Mouse (Mus musculus) spleen, adult 2 months (tissue): Measurements from ENCODE around the gene Zgrf1. TPM values are rescaled to one million over a fixed set of nuclear protein-coding genes. Genes with fewer than 3 reads are reported as not detected.

Experiments used
- DNase-seq, 2 experiments: peaks; one replicate each; pipeline versions ENCODE4 v3.0.0 to v3.0.0-alpha.2; 2012 to 2021; ENCODE audit warnings: low spot score in 2 of 2, low read depth in 1 of 2
- H3K27ac ChIP-seq: fragments of 200-500 bp; 2 replicates; pipeline ENCODE4 v1.5.1; 2012; ENCODE audit warnings: low read length, inconsistent platforms; ENCODE audit not compliant: insufficient read depth
- H3K27me3 ChIP-seq: fragments of 200-500 bp; 2 replicates; pipeline ENCODE4 v1.6.1; 2012; ENCODE audit warnings: mild to moderate bottlenecking, moderate library complexity, low read length, inconsistent platforms; ENCODE audit not compliant: control insufficient read depth, insufficient read depth
- H3K36me3 ChIP-seq: fragments of 200-500 bp; 2 replicates; pipeline ENCODE4 v1.6.1; 2012; ENCODE audit warnings: mild to moderate bottlenecking, low read length, inconsistent platforms; ENCODE audit not compliant: control insufficient read depth, insufficient read depth
- H3K4me1 ChIP-seq: fragments of 200-500 bp; 2 replicates; pipeline ENCODE4 v1.6.1; 2011; ENCODE audit warnings: inconsistent platforms; ENCODE audit not compliant: control insufficient read depth, insufficient read depth, insufficient read length
- H3K4me3 ChIP-seq: fragments of 200-500 bp; 2 replicates; pipeline ENCODE4 v1.5.1; 2011; ENCODE audit warnings: mild to moderate bottlenecking, inconsistent platforms; ENCODE audit not compliant: insufficient read depth, insufficient read length; ENCODE audit errors: extremely low read depth
- CTCF ChIP-seq: fragments of 200-500 bp; IDR thresholded peaks from 2 replicates; pipeline ENCODE4 v1.5.1; 2011; ENCODE audit warnings: mild to moderate bottlenecking, inconsistent platforms; ENCODE audit not compliant: insufficient read depth, insufficient read length, insufficient replicate concordance; ENCODE audit errors: extremely low read depth
- POLR2A ChIP-seq: fragments of 200-500 bp; IDR thresholded peaks from 2 replicates; pipeline ENCODE4 v1.6.1; 2011; ENCODE audit warnings: low read depth, low read length, inconsistent platforms
- WGBS: fragments of 180-500 bp; shearing (Covaris S2); methylation state at CpG from one replicate; pipeline ENCODE4 v1.1.7; 2018; 5-methylcytosine and 5-hydroxymethylcytosine counted together
- polyA plus RNA-seq: library from polyadenylated mRNA; depleted of rRNA; stranded (reverse); fragments of >200 nt; gene quantifications from 2 replicates; pipeline ENCODE4 v1.2.3, GENCODE M21; 2012

The Zgrf1 gene
- polyA plus RNA-seq, 1 experiment: 0.72 TPM

- H3K27ac ChIP-seq: no peak overlapping the region
- H3K27me3 ChIP-seq: peaks cover 55% of the 10 kb centered on the region
- H3K36me3 ChIP-seq: no peaks in the 10 kb centered on the region
- TF ChIP-seq POLR2A: no peak
- no peak for TF ChIP-seq CTCF
- no peak overlapping the region for H3K4me3 ChIP-seq
- WGBS: 14% methylated on average over 17 of the region's 17 CpGs
- no peak for DNase-seq
- peaks cover 25% of the 10 kb centered on the region for H3K4me1 ChIP-seq
These were observed 77.6 kb downstream of the Zgrf1 start for GRCm38 (mm10) chr3:127630735-127631372.

GRCm38 (mm10) chr3:127631582-127631981 is 78.3 kb downstream of the Zgrf1 start:
- H3K36me3 ChIP-seq: no peaks in the 10 kb centered on the region
- WGBS: 4% methylated on average over 10 of the region's 10 CpGs
- no peak for DNase-seq
- no peak overlapping the region for H3K4me3 ChIP-seq
- H3K4me1 ChIP-seq: peaks cover 25% of the 10 kb centered on the region
- no peak overlapping the region for H3K27ac ChIP-seq
- H3K27me3 ChIP-seq: peaks cover 53% of the 10 kb centered on the region
- TF ChIP-seq POLR2A (no peak), CTCF (no peak)

- Histone ChIP-seq H3K27ac (no peak overlapping the region), H3K4me1 (peaks cover 25% of the 10 kb centered on the region), H3K27me3 (peaks cover 47% of the 10 kb centered on the region), H3K4me3 (peak overlapping the region; percentile 44), H3K36me3 (no peaks in the 10 kb centered on the region)
- TF ChIP-seq POLR2A (no peak), CTCF (no peak)
- peak in 1 of 2 experiments; percentile 17 for DNase-seq
- WGBS: 2% methylated on average over 31 of the region's 32 CpGs
These were observed 79.2 kb downstream of the Zgrf1 start for GRCm38 (mm10) chr3:127632531-127632930.

GRCm38 (mm10) chr3:127633080-127634032 is 80.1 kb downstream of the Zgrf1 start, which contains the start of gene Neurog2:
Gene Neurog2 (plus strand): TSS chr3:127633135.
- WGBS: 1% methylated on average over 92 of the region's 92 CpGs
- DNase-seq: peak in 1 of 2 experiments; percentile 12
- no peak for TF ChIP-seq POLR2A
- no peak for TF ChIP-seq CTCF

GRCm38 (mm10) chr3:127634101-127634983 is 81.1 kb downstream of the Zgrf1 start:
- peak in 1 of 2 experiments; percentile 63 for DNase-seq
- H3K4me1 ChIP-seq: peaks cover 25% of the 10 kb centered on the region
- H3K36me3 ChIP-seq: no peaks in the 10 kb centered on the region
- H3K27me3 ChIP-seq: peaks cover 43% of the 10 kb centered on the region
- H3K27ac ChIP-seq: no peak overlapping the region
- H3K4me3 ChIP-seq: peak overlapping the region; percentile 48; the same call in 1 of the 2 replicates
- TF ChIP-seq CTCF: peak; percentile 91
- no peak for TF ChIP-seq POLR2A
- WGBS: 3% methylated on average over 58 of the region's 58 CpGs

More at GRCm38 (mm10) chr3:127633080-127634032, 80.1 kb downstream of the Zgrf1 start, which contains the start of gene Neurog2:
- H3K36me3 ChIP-seq: no peaks in the 10 kb centered on the region
- peak within 1 kb of the TSS; percentile 48 for H3K4me3 ChIP-seq
- peaks cover 25% of the 10 kb centered on the region for H3K4me1 ChIP-seq
- no peak within 1 kb of the TSS for H3K27ac ChIP-seq
- peaks cover 44% of the 10 kb centered on the region for H3K27me3 ChIP-seq

- Histone ChIP-seq H3K27me3 (peaks cover 48% of the 10 kb centered on the region), H3K27ac (no peak overlapping the region)
- WGBS: 12% methylated on average over 3 of the region's 3 CpGs
These were observed 81.7 kb downstream of the Zgrf1 start for GRCm38 (mm10) chr3:127634984-127635349.

More at GRCm38 (mm10) chr3:127634984-127635349, 81.7 kb downstream of the Zgrf1 start:
- Histone ChIP-seq H3K36me3 (no peaks in the 10 kb centered on the region), H3K4me1 (peaks cover 25% of the 10 kb centered on the region), H3K4me3 (no peak overlapping the region)
- no peak for DNase-seq
- TF ChIP-seq CTCF (no peak), POLR2A (no peak)
